Mouse (Mus musculus) hindbrain, embryonic 12.5 days (tissue): Measurements from ENCODE around the gene Bmpr1a. TPM values are rescaled to one million over a fixed set of nuclear protein-coding genes. Genes with fewer than 3 reads are reported as not detected.
"Not testable (repeated sequence)": the region's sequence is repeated elsewhere in the genome, so short reads cannot be mapped to it uniquely, and the experiment has no call there.

ENCODE experiments used
- ATAC-seq: fragments of 200-750 bp; cut with Nextera tagmentation; 2 replicates; pipeline ENCODE4 v1.8.0; 2017; ENCODE audit warnings: moderate TSS enrichment; ENCODE audit not compliant: low FRiP score
- H3K27ac ChIP-seq: fragments of 300-500 bp; sonication (generic); 2 replicates; pipeline ENCODE4 v1.5.1; 2016; ENCODE audit warnings: mild to moderate bottlenecking
- H3K27me3 ChIP-seq: fragments of 300-500 bp; sonication (generic); 2 replicates; pipeline ENCODE4 v1.6.1; 2016; ENCODE audit warnings: mild to moderate bottlenecking
- H3K36me3 ChIP-seq: fragments of 300-500 bp; sonication (generic); 2 replicates; pipeline ENCODE4 v1.6.1; 2016; ENCODE audit warnings: mild to moderate bottlenecking
- H3K4me1 ChIP-seq: fragments of 300-500 bp; sonication (generic); 2 replicates; pipeline ENCODE4 v1.6.1; 2016
- H3K4me2 ChIP-seq: fragments of 300-500 bp; sonication (generic); replicated peaks from 2 replicates; pipeline ENCODE4 v1.6.1; 2016; ENCODE audit warnings: mild to moderate bottlenecking
- H3K4me3 ChIP-seq: fragments of 300-500 bp; sonication (generic); 2 replicates; pipeline ENCODE4 v1.5.1; 2016; ENCODE audit warnings: mild to moderate bottlenecking
- H3K9ac ChIP-seq: fragments of 300-500 bp; sonication (generic); 2 replicates; pipeline ENCODE4 v1.6.1; 2016; ENCODE audit warnings: mild to moderate bottlenecking, moderate library complexity
- H3K9me3 ChIP-seq: fragments of 300-500 bp; sonication (generic); replicated peaks from 2 replicates; pipeline ENCODE4 v1.6.1; 2016; ENCODE audit warnings: mild to moderate bottlenecking
- WGBS: fragments of 180-500 bp; shearing (Covaris S2); methylation state at CpG from one replicate; pipeline ENCODE4 v1.1.7; 2016; 5-methylcytosine and 5-hydroxymethylcytosine counted together
- polyA plus RNA-seq: library from polyadenylated mRNA; unstranded; fragments of >200 nt; fragmentation: Nextera tagmentation; extraction: Ambion mirVana; gene quantifications from 2 replicates; pipeline ENCODE4 v1.2.1, GENCODE M21; 2016

Gene Bmpr1a
- polyA plus RNA-seq, 1 experiment from 2014 or later: 47.6 TPM

DNA sequence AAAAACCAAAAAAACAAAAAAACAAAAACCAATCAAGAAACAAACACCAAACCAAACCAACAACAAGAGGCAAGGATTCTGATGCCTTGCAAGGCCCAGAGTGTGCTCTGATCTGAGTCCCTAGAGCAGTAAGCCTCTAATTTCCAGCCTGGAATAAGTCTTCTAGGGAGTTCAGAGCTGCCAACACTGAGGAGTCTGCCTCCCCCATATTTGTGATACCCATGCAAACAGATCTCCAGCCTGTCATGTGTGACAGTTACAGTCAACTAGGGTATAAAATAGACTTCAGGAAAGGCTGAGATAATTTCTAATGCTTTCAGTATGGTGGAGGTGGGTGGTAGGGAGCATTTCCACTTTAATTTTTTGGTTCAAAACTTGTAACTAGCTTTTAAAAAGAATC lies 58.2 kb downstream of the Bmpr1a start:
- H3K27me3 ChIP-seq: no peaks in the 10 kb centered on the region
- peaks cover 7% of the 10 kb centered on the region for H3K4me1 ChIP-seq
- peaks cover 28% of the 10 kb centered on the region for H3K36me3 ChIP-seq
- no peaks in the 10 kb centered on the region for H3K9me3 ChIP-seq
- H3K27ac ChIP-seq: no peak overlapping the region
- no peak overlapping the region for H3K4me3 ChIP-seq
- no peak overlapping the region for H3K4me2 ChIP-seq
- no peak overlapping the region for H3K9ac ChIP-seq
- no peak for ATAC-seq

DNA sequence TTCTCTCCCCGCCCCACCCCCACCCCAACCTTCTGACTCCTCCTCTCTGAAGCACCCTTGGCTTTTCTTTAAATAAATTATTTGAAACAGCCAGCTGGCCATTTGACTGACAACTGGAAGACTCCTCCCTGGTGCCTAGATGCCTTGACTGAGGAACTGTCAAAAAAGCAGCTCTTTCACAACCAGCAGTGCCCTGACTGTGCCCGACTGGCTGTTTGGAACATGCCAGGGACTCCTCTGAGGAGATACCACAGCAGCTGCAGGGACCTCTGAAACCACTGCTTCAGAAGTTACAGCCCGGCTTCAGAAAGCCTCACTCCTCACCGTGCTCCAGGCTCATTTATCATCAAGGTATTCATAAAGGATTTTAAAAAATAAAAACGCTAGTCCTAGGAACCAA lies 58.8 kb downstream of the Bmpr1a start:
- 84% methylated on average over 5 of the region's 5 CpGs for WGBS
- peaks cover 30% of the 10 kb centered on the region for H3K36me3 ChIP-seq
- H3K4me1 ChIP-seq: peaks cover 3% of the 10 kb centered on the region
- H3K27ac ChIP-seq: no peak overlapping the region
- H3K4me3 ChIP-seq: no peak overlapping the region
- H3K9me3 ChIP-seq: no peaks in the 10 kb centered on the region
- no peak for ATAC-seq
- no peak overlapping the region for H3K9ac ChIP-seq
- H3K27me3 ChIP-seq: no peaks in the 10 kb centered on the region
- H3K4me2 ChIP-seq: no peak overlapping the region

DNA sequence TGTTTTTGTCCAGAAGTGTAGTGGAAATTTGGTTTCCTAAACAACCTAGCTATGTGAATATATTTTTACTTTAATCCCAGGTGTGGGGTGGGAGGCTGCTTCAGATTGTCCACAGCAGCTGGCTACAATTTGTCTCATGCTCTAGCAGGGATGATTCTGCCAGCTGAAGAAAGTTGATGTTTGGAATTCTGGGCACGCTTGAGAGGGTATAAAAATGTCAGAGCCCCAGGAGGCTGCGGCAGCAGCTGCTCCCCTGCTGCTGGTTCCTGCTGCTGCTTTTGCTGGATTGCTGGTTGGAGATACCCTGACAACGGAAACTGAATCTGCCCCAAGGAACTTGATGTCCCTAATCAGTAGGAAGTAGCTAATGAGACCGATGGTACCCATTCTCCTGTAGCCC lies 60.6 kb downstream of the Bmpr1a start:
- Histone ChIP-seq H3K27ac (no peak overlapping the region), H3K27me3 (no peaks in the 10 kb centered on the region), H3K9me3 (no peaks in the 10 kb centered on the region), H3K4me2 (no peak overlapping the region), H3K4me3 (no peak overlapping the region), H3K9ac (no peak overlapping the region), H3K36me3 (peaks cover 30% of the 10 kb centered on the region), H3K4me1 (peaks cover 3% of the 10 kb centered on the region)
- ATAC-seq: peak; percentile 38; the same call in 1 of the 2 replicates
- WGBS: 45% methylated on average over 4 of the region's 4 CpGs

- Histone ChIP-seq H3K27me3 (no peaks in the 10 kb centered on the region), H3K27ac (no peak overlapping the region), H3K9ac (no peak overlapping the region), H3K4me2 (no peak overlapping the region), H3K4me1 (peaks cover 3% of the 10 kb centered on the region), H3K9me3 (no peaks in the 10 kb centered on the region), H3K4me3 (no peak overlapping the region), H3K36me3 (peaks cover 27% of the 10 kb centered on the region)
- WGBS: 93% methylated on average over 3 of the region's 3 CpGs
- no peak for ATAC-seq
Measured at GRCm38 (mm10) chr14:34440526-34441066, 62.5 kb downstream of the Bmpr1a start.

DNA sequence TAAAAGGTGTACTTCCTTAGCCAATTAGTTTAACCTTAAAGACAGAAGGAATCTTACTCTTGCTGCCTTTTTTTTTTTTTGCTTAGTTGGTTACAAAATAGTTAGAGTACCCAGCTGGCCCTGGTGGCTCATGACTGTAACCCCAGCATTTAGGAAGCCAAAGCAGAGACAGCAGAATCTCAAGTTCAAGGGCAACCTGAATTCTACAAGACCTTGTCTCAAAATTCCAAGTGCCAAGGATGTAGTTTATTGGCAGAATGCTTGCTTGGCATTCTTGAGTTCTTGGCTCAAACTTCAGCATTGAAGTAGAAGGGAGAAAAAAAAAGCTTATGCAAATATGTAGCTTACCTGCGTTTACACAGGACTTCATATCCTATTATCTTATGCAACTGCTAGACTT lies 74.1 kb downstream of the Bmpr1a start:
- Histone ChIP-seq H3K9ac (no peak overlapping the region), H3K9me3 (no peaks in the 10 kb centered on the region), H3K4me2 (no peak overlapping the region), H3K27me3 (no peaks in the 10 kb centered on the region), H3K27ac (no peak overlapping the region), H3K4me1 (no peaks in the 10 kb centered on the region), H3K36me3 (peaks cover 22% of the 10 kb centered on the region), H3K4me3 (no peak overlapping the region)
- 94% methylated on average over 1 of the region's 1 CpGs for WGBS
- no peak for ATAC-seq

GRCm38 (mm10) chr14:34428274-34428673 lies 74.9 kb downstream of the Bmpr1a start:
- WGBS: 96% methylated on average over 3 of the region's 3 CpGs
- Histone ChIP-seq H3K36me3 (peaks cover 22% of the 10 kb centered on the region), H3K4me3 (no peak overlapping the region), H3K27ac (no peak overlapping the region), H3K27me3 (no peaks in the 10 kb centered on the region), H3K9ac (no peak overlapping the region), H3K9me3 (no peaks in the 10 kb centered on the region), H3K4me1 (no peaks in the 10 kb centered on the region), H3K4me2 (no peak overlapping the region)
- no peak for ATAC-seq

DNA sequence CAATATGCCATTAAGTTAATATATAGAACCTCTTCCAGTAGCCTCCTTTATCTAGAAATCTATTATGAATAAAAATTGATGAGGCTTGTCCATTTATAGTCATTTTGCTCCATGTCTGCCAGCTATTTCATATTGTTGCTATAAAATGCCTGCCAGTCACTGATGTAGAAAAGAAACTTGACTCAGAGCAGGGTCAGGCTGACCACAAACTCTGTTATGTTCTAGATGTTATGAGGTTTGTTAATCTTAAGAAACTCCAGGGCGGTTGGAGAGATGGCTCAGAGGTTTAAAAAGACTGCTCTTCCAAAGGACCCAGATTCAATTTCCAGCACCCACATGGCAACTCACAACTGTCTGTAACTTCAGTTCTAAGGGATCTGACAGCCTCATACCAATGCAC lies 82.1 kb downstream of the Bmpr1a start:
- Histone ChIP-seq H3K4me2 (no peak overlapping the region), H3K9ac (no peak overlapping the region), H3K36me3 (peaks cover 38% of the 10 kb centered on the region), H3K27me3 (no peaks in the 10 kb centered on the region), H3K4me3 (no peak overlapping the region), H3K4me1 (no peaks in the 10 kb centered on the region), H3K27ac (no peak overlapping the region), H3K9me3 (no peaks in the 10 kb centered on the region)
- no peak for ATAC-seq
- WGBS: 85% methylated on average over 1 of the region's 1 CpGs

DNA sequence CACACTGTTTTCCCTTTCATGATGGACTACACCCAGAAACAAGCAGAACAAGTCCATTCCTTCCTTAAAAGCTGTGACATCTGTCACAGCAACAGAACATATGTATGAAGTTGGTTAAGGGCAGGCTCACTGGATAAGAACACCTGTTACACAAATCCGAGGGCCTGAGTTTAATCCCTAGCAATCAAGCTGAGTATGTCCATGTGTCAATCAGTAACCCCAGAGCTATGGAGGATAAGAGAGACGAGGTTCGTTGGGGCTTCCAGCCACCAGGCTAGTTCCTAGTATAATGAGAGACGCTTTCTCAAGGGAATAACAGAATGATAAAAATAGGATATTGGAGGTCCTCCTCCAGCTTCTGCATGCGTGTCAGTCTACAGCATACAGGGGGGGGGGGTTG lies 85.6 kb downstream of the Bmpr1a start:
- Histone ChIP-seq H3K9ac (no peak overlapping the region), H3K36me3 (peaks cover 56% of the 10 kb centered on the region), H3K4me3 (no peak overlapping the region), H3K9me3 (no peaks in the 10 kb centered on the region), H3K27ac (no peak overlapping the region), H3K4me1 (no peaks in the 10 kb centered on the region), H3K4me2 (no peak overlapping the region), H3K27me3 (no peaks in the 10 kb centered on the region)
- ATAC-seq: no peak
- WGBS: 88% methylated on average over 5 of the region's 5 CpGs

GRCm38 (mm10) chr14:34416946-34417345 lies 86.2 kb downstream of the Bmpr1a start:
- peaks cover 55% of the 10 kb centered on the region for H3K36me3 ChIP-seq
- H3K9ac ChIP-seq, ATAC-seq, H3K27me3 ChIP-seq, H3K4me2 ChIP-seq, H3K4me3 ChIP-seq, H3K27ac ChIP-seq, H3K9me3 ChIP-seq, H3K4me1 ChIP-seq: not testable (repeated sequence)
- 96% methylated on average over 4 of the region's 4 CpGs for WGBS

DNA sequence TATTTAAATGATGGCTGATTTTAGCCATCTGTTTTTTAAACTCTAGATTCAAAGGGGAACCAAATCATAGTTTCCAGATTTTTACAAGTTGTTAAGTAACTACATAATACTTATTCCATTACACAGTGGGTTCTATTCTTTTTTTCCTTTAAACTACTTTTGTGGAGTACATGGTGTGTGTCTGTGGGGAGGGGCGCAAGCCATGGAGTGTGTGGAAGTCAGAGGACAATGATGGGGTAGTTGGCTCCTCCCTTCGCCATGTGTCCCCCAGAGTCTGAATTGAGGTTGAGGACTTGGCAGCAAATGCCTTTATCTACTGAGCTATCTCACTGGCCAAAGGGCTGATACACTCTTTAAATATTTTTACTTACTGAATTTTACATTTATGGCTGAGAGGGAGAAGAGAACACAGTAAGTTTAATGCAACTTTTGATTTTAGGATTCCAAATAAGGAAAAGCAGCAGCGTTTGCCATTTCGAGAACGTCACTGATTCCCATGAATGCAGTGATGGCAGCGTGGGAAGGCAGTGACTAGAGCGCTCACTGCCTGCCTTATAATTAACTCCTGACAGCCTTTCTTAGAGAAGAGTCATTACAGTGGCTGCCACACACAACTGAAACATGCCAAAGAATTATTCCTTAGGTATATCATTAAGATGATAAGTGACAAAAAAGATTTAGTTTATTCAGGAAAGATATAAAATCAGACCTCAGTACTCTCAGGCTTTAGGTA lies 90.8 kb downstream of the Bmpr1a start:
- WGBS: 93% methylated on average over 7 of the region's 7 CpGs
- H3K36me3 ChIP-seq: peaks cover 58% of the 10 kb centered on the region
- no peak overlapping the region for H3K27ac ChIP-seq
- no peaks in the 10 kb centered on the region for H3K4me1 ChIP-seq
- H3K4me3 ChIP-seq: no peak overlapping the region
- H3K9ac ChIP-seq: no peak overlapping the region
- no peaks in the 10 kb centered on the region for H3K9me3 ChIP-seq
- ATAC-seq: no peak
- H3K4me2 ChIP-seq: no peak overlapping the region
- no peaks in the 10 kb centered on the region for H3K27me3 ChIP-seq

GRCm38 (mm10) chr14:34410716-34411115 lies 92.4 kb downstream of the Bmpr1a start:
- ATAC-seq: no peak
- Histone ChIP-seq H3K36me3 (peaks cover 62% of the 10 kb centered on the region), H3K27me3 (no peaks in the 10 kb centered on the region), H3K4me2 (no peak overlapping the region), H3K4me3 (no peak overlapping the region), H3K4me1 (no peaks in the 10 kb centered on the region), H3K9me3 (no peaks in the 10 kb centered on the region), H3K27ac (no peak overlapping the region), H3K9ac (no peak overlapping the region)
- 98% methylated on average over 6 of the region's 6 CpGs for WGBS

GRCm38 (mm10) chr14:34403424-34403823 lies 99.7 kb downstream of the Bmpr1a start:
- 95% methylated on average over 7 of the region's 7 CpGs for WGBS
- no peak overlapping the region for H3K4me2 ChIP-seq
- H3K9ac ChIP-seq: no peak overlapping the region
- H3K9me3 ChIP-seq: no peaks in the 10 kb centered on the region
- no peak overlapping the region for H3K27ac ChIP-seq
- peaks cover 56% of the 10 kb centered on the region for H3K36me3 ChIP-seq
- no peak overlapping the region for H3K4me3 ChIP-seq
- no peaks in the 10 kb centered on the region for H3K4me1 ChIP-seq
- ATAC-seq: no peak
- no peaks in the 10 kb centered on the region for H3K27me3 ChIP-seq

GRCm38 (mm10) chr14:34402871-34403270 lies 100.3 kb downstream of the Bmpr1a start:
- no peak overlapping the region for H3K9ac ChIP-seq
- WGBS: 92% methylated on average over 8 of the region's 8 CpGs
- H3K27me3 ChIP-seq: no peaks in the 10 kb centered on the region
- no peak for ATAC-seq
- no peaks in the 10 kb centered on the region for H3K4me1 ChIP-seq
- H3K27ac ChIP-seq: no peak overlapping the region
- H3K36me3 ChIP-seq: peaks cover 58% of the 10 kb centered on the region
- no peaks in the 10 kb centered on the region for H3K9me3 ChIP-seq
- no peak overlapping the region for H3K4me3 ChIP-seq
- H3K4me2 ChIP-seq: no peak overlapping the region
